ENCODE assay signal across 14 mouse cellular contexts in genomic region chr7:132273741-132274513, GRCm38 (mm10).
"Had no signal": no experiment of that assay in that cellular context is flagged by ENCODE, and none has a peak within 500 bp of the region (broad histone marks: within the 10 kb centered on the region; RNA-seq: fewer than 3 reads in every experiment).

No protein-coding gene starts in this region.

- H3K9me3 ChIP-seq: limb, embryonic 10.5 days; liver, embryonic 15.5 days; midbrain, embryonic 15.5 days; neural tube, embryonic 12.5 days had no signal

- H3K27me3 ChIP-seq: liver, embryonic 15.5 days; midbrain, embryonic 15.5 days; neural tube, embryonic 12.5 days had no signal

- DNase-seq: kidney, adult 9 months; kidney, postnatal 10 days; lung, embryonic 14.5 days; lung, postnatal 14 days; thymus, postnatal 25 days had no signal

- H3K4me2 ChIP-seq: liver, embryonic 11.5 days; liver, embryonic 15.5 days; lung, embryonic 14.5 days; midbrain, embryonic 11.5 days; midbrain, embryonic 15.5 days; neural tube, embryonic 12.5 days had no signal

- H3K4me3 ChIP-seq: limb, embryonic 10.5 days; liver, embryonic 15.5 days; megakaryocyte, embryonic 14.5 days; midbrain, embryonic 15.5 days; neural tube, embryonic 12.5 days had no signal

- ATAC-seq: intestine, embryonic 16.5 days; midbrain, embryonic 15.5 days had no signal

- H3K9ac ChIP-seq: liver, embryonic 15.5 days; lung, embryonic 14.5 days; midbrain, embryonic 15.5 days; neural tube, embryonic 12.5 days had no signal

- H3K4me1 ChIP-seq: liver, embryonic 15.5 days; neural tube, embryonic 12.5 days had no signal

- H3K36me3 ChIP-seq: liver, embryonic 15.5 days; midbrain, embryonic 15.5 days had no signal

- H3K27ac ChIP-seq: limb, embryonic 10.5 days; liver, embryonic 15.5 days; macrophage; midbrain, embryonic 15.5 days; neural tube, embryonic 12.5 days had no signal
